Mouse (Mus musculus) CH12.LX (cell line): ENCODE data around the gene Cdk14. TPM values are rescaled to one million over a fixed set of nuclear protein-coding genes. Genes with fewer than 3 reads are reported as not detected.

ENCODE experiments used
- DNase-seq: peaks from one replicate; pipeline ENCODE4 v3.0.0-alpha.2; 2013; ENCODE audit errors: extremely low read depth
- H3K27ac ChIP-seq: 2 replicates; pipeline ENCODE4 v1.5.1; 2012; ENCODE audit warnings: low read depth, mild to moderate bottlenecking, control low read depth, moderate library complexity; ENCODE audit not compliant: insufficient read depth
- H3K27me3 ChIP-seq: replicated peaks from 2 replicates; pipeline ENCODE3; 2012; ENCODE audit warnings: inconsistent platforms
- H3K36me3 ChIP-seq, 2 experiments: replicated peaks in 1 of 2; 2 replicates each; pipeline versions ENCODE3 to v1.6.1; 2012; ENCODE audit warnings: inconsistent platforms in 1 of 2, low read length in 1 of 2, mild to moderate bottlenecking in 1 of 2, mixed read lengths in 1 of 2, moderate library complexity in 1 of 2; ENCODE audit not compliant: control insufficient read depth in 1 of 2, insufficient read depth in 1 of 2
- H3K4me1 ChIP-seq, 2 experiments: 2 replicates each; pipeline ENCODE4 v1.6.1; 2012; ENCODE audit warnings: inconsistent platforms in 1 of 2, moderate library complexity in 1 of 2; ENCODE audit not compliant: insufficient read depth in 2 of 2, control insufficient read depth in 1 of 2
- H3K4me2 ChIP-seq: 2 replicates; pipeline ENCODE4 v1.6.1; 2012; ENCODE audit warnings: low read depth, mild to moderate bottlenecking, control low read depth; ENCODE audit not compliant: poor library complexity, insufficient read depth, severe bottlenecking
- H3K4me3 ChIP-seq, 3 experiments: fragments of 150-350 bp in 1 of 3; sonication (generic) in 1 of 3; replicated peaks in 1 of 3; 2 replicates each; pipeline versions ENCODE3 to v1.5.1; 2011 to 2012; ENCODE audit warnings: low read depth in 2 of 3, low read length in 2 of 3, mild to moderate bottlenecking in 2 of 3, moderate library complexity in 2 of 3, control low read depth in 1 of 3, improper control_type of control experiment in 1 of 3, inconsistent platforms in 1 of 3, mixed read lengths in 1 of 3; ENCODE audit not compliant: poor library complexity in 1 of 3
- H3K79me2 ChIP-seq: replicated peaks from 2 replicates; pipeline ENCODE4 v1.6.1; 2012; ENCODE audit warnings: mild to moderate bottlenecking, moderate library complexity; ENCODE audit not compliant: control insufficient read depth, poor library complexity, insufficient read depth, severe bottlenecking; ENCODE audit errors: extremely low read depth
- H3K9ac ChIP-seq: 2 replicates; pipeline ENCODE4 v1.6.1; 2012; ENCODE audit warnings: low read depth, mild to moderate bottlenecking, control low read depth, moderate library complexity; ENCODE audit not compliant: insufficient read depth
- H3K9me3 ChIP-seq: replicated peaks from 2 replicates; pipeline ENCODE3; 2012; ENCODE audit warnings: low read length, inconsistent platforms, mixed read lengths
- CHD2 ChIP-seq: IDR thresholded peaks from 2 replicates; pipeline ENCODE4 v1.6.1; 2011; ENCODE audit warnings: low read length, improper control_type of control experiment
- CTCF ChIP-seq, 2 experiments: IDR thresholded peaks in 1 of 2; conservative IDR thresholded peaks in 1 of 2; 2 replicates each; pipeline ENCODE4 v1.5.1; 2011 to 2012; ENCODE audit warnings: low read depth in 2 of 2, low read length in 2 of 2, improper control_type of control experiment in 1 of 2, inconsistent platforms in 1 of 2, mild to moderate bottlenecking in 1 of 2, moderate library complexity in 1 of 2
- ELF1 ChIP-seq: IDR thresholded peaks from 2 replicates; pipeline ENCODE4 v1.6.1; 2014; ENCODE audit warnings: low read depth, mild to moderate bottlenecking, inconsistent platforms, low read length, improper control_type of control experiment
- EP300 ChIP-seq: IDR thresholded peaks from 2 replicates; pipeline ENCODE4 v1.6.1; 2011; ENCODE audit warnings: low read length, improper control_type of control experiment
- ETS1 ChIP-seq: conservative IDR thresholded peaks from 2 replicates; pipeline ENCODE4 v1.6.1; 2012; ENCODE audit warnings: low read depth, mild to moderate bottlenecking, inconsistent platforms, low read length, improper control_type of control experiment, moderate library complexity
- GABPA ChIP-seq: IDR thresholded peaks from 2 replicates; pipeline ENCODE4 v1.6.1; 2012; ENCODE audit warnings: low read depth, low read length, improper control_type of control experiment, inconsistent platforms; ENCODE audit not compliant: insufficient replicate concordance
- HCFC1 ChIP-seq: IDR thresholded peaks from 2 replicates; pipeline ENCODE4 v1.6.1; 2012; ENCODE audit warnings: low read depth, mild to moderate bottlenecking, inconsistent platforms, low read length, improper control_type of control experiment
- IRF4 ChIP-seq: IDR thresholded peaks from 2 replicates; pipeline ENCODE4 v1.6.1; 2014; ENCODE audit warnings: low read depth, mild to moderate bottlenecking, inconsistent platforms, low read length, improper control_type of control experiment
- JUN ChIP-seq: IDR thresholded peaks from 2 replicates; pipeline ENCODE4 v1.6.1; 2011; ENCODE audit warnings: low read depth, mild to moderate bottlenecking, low read length, improper control_type of control experiment, moderate library complexity; ENCODE audit not compliant: insufficient read depth
- MAFK ChIP-seq: IDR thresholded peaks from 2 replicates; pipeline ENCODE4 v1.6.1; 2011; ENCODE audit warnings: low read length, improper control_type of control experiment; ENCODE audit not compliant: insufficient replicate concordance
- MAX ChIP-seq: IDR thresholded peaks from 2 replicates; pipeline ENCODE4 v1.6.1; 2011; ENCODE audit warnings: low read length, improper control_type of control experiment
- MXI1 ChIP-seq: IDR thresholded peaks from 2 replicates; pipeline ENCODE4 v1.6.1; 2011; ENCODE audit warnings: mild to moderate bottlenecking, low read depth, low read length, improper control_type of control experiment
- MYC ChIP-seq: IDR thresholded peaks from 2 replicates; pipeline ENCODE4 v1.6.1; 2011; ENCODE audit warnings: low read depth, mild to moderate bottlenecking, improper control_type of control experiment, low read length
- NRF1 ChIP-seq: IDR thresholded peaks from 2 replicates; pipeline ENCODE4 v1.6.1; 2014; ENCODE audit warnings: low read depth, mild to moderate bottlenecking, inconsistent platforms, low read length, improper control_type of control experiment, moderate library complexity
- PAX5 ChIP-seq: IDR thresholded peaks from 2 replicates; pipeline ENCODE4 v1.6.1; 2012; ENCODE audit warnings: low read length, inconsistent platforms, mixed read lengths
- POLR2A ChIP-seq: IDR thresholded peaks from 2 replicates; pipeline ENCODE4 v1.6.1; 2011; ENCODE audit warnings: low read depth, mild to moderate bottlenecking, improper control_type of control experiment, low read length
- RAD21 ChIP-seq: IDR thresholded peaks from 2 replicates; pipeline ENCODE4 v1.6.1; 2011; ENCODE audit warnings: low read depth, mild to moderate bottlenecking, low read length, improper control_type of control experiment, moderate library complexity
- SMC3 ChIP-seq: IDR thresholded peaks from 2 replicates; pipeline ENCODE4 v1.6.1; 2011; ENCODE audit warnings: low read depth, low read length, improper control_type of control experiment
- UBTF ChIP-seq: IDR thresholded peaks from 2 replicates; pipeline ENCODE4 v1.6.1; 2012; ENCODE audit warnings: low read depth, mild to moderate bottlenecking, inconsistent platforms, low read length, improper control_type of control experiment, moderate library complexity
- ZKSCAN1 ChIP-seq: IDR thresholded peaks from 2 replicates; pipeline ENCODE4 v1.6.1; 2012; ENCODE audit warnings: low read depth, inconsistent platforms, low read length, improper control_type of control experiment, borderline replicate concordance
- dilution Hi-C: fragments of 300-500 bp; cut with MboI; formaldehyde crosslinking; loops from 2 replicates; pipeline ENCODE4 v1.14.3; 2020; ENCODE audit warnings: low sequenced_read_pairs; ENCODE audit not compliant: extremely low pct_unique_long_range_greater_than_20kb, extremely low pct_ligation_motif_present
- in situ Hi-C: fragments of 300-500 bp; cut with MboI; formaldehyde crosslinking; loops from 3 replicates; pipeline ENCODE4 v1.14.3; 2019; ENCODE audit warnings: low sequenced_read_pairs, low pct_ligation_motif_present, low pct_unique_long_range_greater_than_20kb, mixed read lengths
- polyA plus RNA-seq: library from polyadenylated mRNA; unstranded; fragments of >175 nt; gene quantifications from 2 replicates; pipeline ENCODE4 v1.2.1, GENCODE M21; 2012; ENCODE audit warnings: low read depth; ENCODE audit not compliant: insufficient read length
- total RNA-seq, 2 experiments: library from RNA; depleted of rRNA; stranded (reverse); fragments of 300-350 nt in 1 of 2; fragments of >200 nt in 1 of 2; gene quantifications; 2 replicates each; pipeline ENCODE4 v1.2.3; 2012 to 2014

Gene Cdk14
- total and polyA plus RNA-seq, 3 experiments, result 3.7 to 12.0 (median 8.9) TPM

DNA sequence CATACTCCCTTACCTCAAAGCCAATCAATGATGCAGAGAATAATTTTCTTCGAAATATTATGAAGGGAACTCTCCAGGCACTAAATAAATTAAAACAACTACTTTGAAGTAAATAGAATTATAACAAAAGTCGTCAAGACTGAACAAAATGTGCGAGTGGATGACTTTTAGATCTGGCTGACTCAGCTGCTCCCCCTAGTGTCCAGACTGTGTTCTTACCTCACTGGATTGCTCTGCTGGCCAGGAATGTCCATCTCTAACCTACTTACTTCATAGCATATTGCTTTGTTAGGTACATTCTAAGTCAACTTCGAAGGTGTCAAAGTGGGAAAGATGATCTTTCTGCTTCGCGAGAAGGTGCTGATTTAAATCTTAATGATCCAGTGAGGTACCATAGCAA is 501.7 kb downstream of the Cdk14 start:
- no peak for TF ChIP-seq POLR2A
- no peak for TF ChIP-seq JUN
- no peak for TF ChIP-seq HCFC1
- TF ChIP-seq EP300, result no peak
- TF ChIP-seq MAFK, result peak; percentile 83
- no peak for TF ChIP-seq ELF1
- TF ChIP-seq PAX5, result no peak
- TF ChIP-seq CTCF (conservative IDR thresholded peaks at IDR 0.05 in 1 of 2, IDR thresholded peaks at IDR 0.05 in 1 of 2; ENCODE audit: low read depth in 2 of 2, low read length in 2 of 2), result peak; percentile 84 to 95
- TF ChIP-seq UBTF, result no peak
- TF ChIP-seq ETS1, result no peak
- TF ChIP-seq GABPA, result no peak
- no peak for TF ChIP-seq CHD2
- TF ChIP-seq RAD21, result peak; percentile 78
- peak; percentile 76 for TF ChIP-seq SMC3
- no peak for TF ChIP-seq MXI1
- no peak for TF ChIP-seq ZKSCAN1
- TF ChIP-seq MYC, result no peak
- TF ChIP-seq IRF4, result no peak
- TF ChIP-seq, all 38 proteins: peak for 4
- no peak overlapping the region for H3K9ac ChIP-seq
- no peaks in the 10 kb centered on the region for H3K27me3 ChIP-seq
- H3K27ac ChIP-seq, result no peak overlapping the region
- no peak overlapping the region for H3K4me3 ChIP-seq
- in situ Hi-C loops (loop anchor here (25.0 kb wide), 2 partner anchors 231 to 656 kb away; no protein-coding TSS in a partner anchor), dilution Hi-C loops (no loop called here)
- no peaks in the 10 kb centered on the region for H3K79me2 ChIP-seq
- no peak overlapping the region for H3K4me2 ChIP-seq
- no peaks in the 10 kb centered on the region for H3K9me3 ChIP-seq
- no peaks in the 10 kb centered on the region for H3K4me1 ChIP-seq
- DNase-seq, result peak; percentile 66
- H3K36me3 ChIP-seq, result no peaks in the 10 kb centered on the region

DNA sequence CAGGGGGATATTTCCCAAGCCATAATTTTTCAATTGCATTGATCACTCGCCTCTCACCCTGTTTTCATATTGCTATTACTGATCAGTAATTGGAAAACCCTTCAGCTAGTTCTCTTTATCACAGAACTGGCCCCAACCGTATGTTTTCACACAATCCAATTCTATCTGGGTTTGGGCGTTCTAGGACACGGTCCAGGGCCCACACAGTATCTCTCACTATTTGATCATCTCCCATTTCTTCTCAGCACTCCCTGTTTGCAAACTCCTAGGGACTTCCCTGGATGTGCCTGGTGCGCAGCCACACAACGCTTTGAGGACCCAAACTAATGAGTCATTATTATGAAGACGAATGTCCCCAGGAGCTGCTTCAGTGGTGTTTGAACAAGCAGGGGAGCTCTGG is 502.4 kb downstream of the Cdk14 start:
- no peaks in the 10 kb centered on the region for H3K79me2 ChIP-seq
- no peaks in the 10 kb centered on the region for H3K36me3 ChIP-seq
- H3K27me3 ChIP-seq, result no peaks in the 10 kb centered on the region
- no peak overlapping the region for H3K9ac ChIP-seq
- H3K4me3 ChIP-seq, result no peak overlapping the region
- no peaks in the 10 kb centered on the region for H3K9me3 ChIP-seq
- no peak for TF ChIP-seq UBTF
- no peak for TF ChIP-seq EP300
- no peak for TF ChIP-seq NRF1
- no peak for TF ChIP-seq MAX
- no peak for DNase-seq
- in situ Hi-C loops, result loop anchor here (25.0 kb wide), 2 partner anchors 230 to 655 kb away; no protein-coding TSS in a partner anchor
- 0 out of 4 replicates have a peak, but pooled peaks cover 0 to 3% of the 10 kb centered on the region in 2 experiments for H3K4me1 ChIP-seq
- H3K27ac ChIP-seq, result no peak overlapping the region
- no peak overlapping the region for H3K4me2 ChIP-seq
- dilution Hi-C loops, result no loop called here
